Mouse (Mus musculus): ENCODE results near the gene Slc25a13.
"Not testable (repeated sequence)": the region's sequence is repeated elsewhere in the genome, so short reads cannot be mapped to it uniquely, and the experiment has no call there.

The Slc25a13 gene

DNA sequence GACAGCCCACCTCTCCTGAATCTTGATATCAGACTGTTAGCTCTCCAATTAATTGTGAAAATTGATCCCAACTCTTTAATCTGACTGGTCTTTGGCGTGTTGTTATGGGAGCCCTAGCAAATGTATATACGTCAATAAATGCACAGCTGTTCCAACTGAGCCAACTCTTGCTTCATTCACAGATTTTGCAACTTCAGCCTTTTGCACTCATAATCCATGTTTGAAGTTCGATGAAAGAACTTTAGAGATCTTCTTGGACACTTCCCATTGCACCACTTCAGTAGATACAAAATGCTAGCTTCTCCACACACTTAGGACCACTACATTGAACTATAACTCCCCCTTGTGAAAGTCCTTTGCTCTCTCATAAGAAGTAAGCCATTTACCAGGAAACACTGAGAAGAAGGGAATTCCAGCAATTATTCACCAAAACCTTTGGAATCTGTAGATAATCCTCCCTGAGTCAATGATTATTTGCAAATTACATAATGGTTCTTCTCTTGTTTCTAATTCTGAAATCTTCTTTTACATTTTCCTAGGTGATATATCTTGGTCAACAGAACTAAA lies 11.3 kb downstream of the Slc25a13 start:
- no peak for DNase-seq (ENCODE audit: low spot score in 2 of 2)

DNA sequence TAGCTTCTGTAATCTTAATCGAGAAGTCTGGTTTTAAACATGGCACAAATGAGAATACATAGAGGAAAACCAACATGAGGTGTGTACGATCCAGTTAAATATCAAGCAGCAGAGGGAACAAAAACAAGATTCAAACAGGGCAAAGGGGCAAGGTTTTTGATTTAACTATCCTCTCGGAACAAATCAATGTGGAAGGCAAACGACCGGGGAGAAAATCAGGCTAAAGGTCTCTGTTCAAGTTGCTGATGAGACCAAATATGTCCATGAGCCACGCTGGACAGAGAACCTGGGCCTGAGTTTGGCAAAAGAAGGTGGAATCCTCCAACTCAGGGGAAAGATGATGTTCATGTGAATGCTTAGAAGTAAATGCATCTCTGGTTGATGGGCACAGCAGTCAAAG lies 14.5 kb downstream of the Slc25a13 start:
- no peak for DNase-seq (ENCODE audit: low spot score in 2 of 2)

DNA sequence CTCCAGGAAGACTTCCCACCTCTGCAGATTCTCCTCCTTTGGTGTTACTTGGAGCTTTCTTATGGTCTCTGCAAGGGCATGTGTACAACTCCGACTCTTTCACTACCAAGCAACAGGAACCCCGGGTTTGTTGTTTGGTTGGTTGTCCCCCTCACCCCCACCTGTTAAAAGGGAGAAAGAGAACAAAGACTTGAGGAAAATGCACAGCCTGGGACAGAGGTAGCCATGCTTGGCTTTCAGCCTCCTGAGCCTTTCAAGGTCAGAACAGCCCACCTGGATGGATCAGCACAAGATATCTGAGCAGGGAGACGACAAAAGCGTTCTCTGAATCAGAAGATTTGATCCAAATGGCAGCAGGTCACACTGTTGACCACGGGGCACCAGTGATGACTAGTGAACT lies 15.0 kb downstream of the Slc25a13 start:
- DNase-seq (ENCODE audit: low spot score in 2 of 2): no peak

DNA sequence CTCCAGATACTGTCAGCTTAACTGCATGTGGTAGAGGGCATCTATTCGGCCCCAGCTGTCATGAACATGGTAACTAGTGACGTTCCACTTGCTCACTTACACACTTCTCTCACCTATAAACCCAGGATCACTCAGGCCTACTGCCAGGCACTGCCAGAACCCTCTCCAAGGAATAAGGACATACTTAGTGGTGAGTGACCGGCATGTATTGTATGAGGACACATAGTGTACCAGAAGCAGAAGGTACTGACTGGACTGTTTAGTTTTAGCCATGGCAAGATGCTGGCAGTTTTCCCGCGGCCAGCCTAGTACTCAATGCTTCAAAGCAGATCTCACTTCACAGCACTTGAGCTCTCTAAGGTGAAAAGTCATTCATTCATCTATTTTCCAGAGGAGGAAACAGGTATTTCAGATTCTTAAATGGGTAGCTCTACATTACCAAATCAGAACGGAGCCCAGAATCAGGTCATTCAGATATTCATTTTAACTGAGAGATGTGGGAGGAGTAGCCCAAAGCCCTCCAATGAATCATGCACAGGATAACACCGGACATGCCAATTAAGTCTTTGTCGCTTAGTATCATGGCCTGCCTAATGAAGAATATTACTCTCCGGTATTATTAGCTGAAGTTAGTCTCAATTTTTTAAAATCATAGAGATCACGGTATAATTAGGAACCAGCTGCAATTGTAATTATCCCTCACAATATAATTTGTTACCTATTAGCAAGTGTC lies 17.7 kb downstream of the Slc25a13 start:
- DNase-seq (ENCODE audit: low spot score in 2 of 2): no peak

DNA sequence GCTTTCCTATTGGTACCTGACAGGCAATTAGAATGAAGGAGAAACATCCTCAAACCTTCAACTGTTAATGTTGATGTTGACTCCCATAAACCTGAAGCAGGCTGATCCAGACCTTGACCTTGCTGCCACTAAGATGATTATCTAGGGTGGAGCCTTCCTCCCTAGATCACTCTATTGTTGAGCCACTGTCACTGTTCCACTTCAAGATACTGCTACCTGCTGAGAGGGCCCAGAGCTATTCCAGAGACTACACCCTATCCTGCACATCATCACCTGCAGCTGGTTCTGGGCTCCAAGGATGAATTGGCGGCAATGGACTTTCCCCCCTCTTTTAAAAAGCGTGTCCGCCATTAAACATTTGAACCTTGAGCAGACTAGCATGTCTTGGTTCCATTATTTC lies 18.9 kb downstream of the Slc25a13 start:
- DNase-seq (ENCODE audit: low spot score in 2 of 2): not testable (repeated sequence)

DNA sequence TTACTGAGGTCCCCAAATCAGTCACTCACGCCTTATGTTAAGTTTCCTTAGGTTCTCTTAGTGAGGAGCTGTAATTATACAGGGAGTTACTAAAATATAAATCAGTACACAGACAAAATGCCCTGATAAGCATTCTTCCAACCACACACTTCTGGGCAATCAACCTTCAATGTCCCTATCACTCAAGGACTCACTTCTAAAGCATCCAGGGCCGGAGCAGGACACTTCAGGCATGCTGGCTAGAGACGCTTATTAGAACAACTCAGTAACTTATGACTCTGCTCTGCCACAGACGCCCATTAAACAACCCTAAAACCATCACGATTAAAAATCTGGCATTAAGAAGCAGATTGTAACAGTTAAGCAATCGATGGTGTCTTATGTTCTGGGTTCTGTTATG lies 19.6 kb downstream of the Slc25a13 start:
- DNase-seq (ENCODE audit: low spot score in 2 of 2): no peak

DNA sequence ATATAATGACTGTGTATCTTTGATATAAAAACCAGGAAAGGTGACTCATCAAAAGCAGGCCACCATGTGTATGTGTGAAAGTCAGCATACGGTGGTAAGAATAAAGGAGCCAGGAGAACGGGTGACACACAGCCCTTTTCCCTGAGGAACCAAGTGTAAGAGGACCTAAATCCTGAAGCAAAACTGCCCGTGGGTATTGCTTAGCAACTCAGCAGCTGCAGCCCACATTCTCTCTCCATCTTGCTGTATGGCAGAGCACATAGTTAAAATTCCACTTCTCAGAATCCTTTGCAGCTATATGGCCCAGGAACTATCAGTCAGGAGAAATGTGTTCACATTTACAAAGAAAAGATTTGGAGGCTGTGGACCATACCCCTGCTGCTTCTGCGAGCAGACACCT lies 20.4 kb downstream of the Slc25a13 start:
- DNase-seq (ENCODE audit: low spot score in 2 of 2): peak in 1 of 2 experiments; percentile 28

DNA sequence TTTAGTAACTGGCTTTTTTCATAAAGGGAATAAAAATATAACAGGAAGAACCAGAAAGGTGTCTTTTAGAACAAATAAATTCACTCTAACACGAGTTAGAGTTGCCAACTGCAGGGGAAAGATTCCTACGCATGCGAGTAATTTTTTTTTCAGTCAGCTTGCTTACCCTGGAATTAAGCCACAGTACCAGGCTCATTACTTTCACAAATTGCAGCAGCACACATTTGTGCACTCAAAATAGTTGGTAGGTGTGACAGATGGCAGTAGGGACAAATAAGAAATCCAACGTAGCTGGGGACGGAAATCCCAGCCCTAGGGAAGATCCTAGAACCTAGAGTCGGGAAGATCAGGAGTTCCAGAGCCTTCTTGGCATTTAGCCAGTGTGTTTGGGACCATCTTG lies 22.1 kb downstream of the Slc25a13 start:
- DNase-seq (ENCODE audit: low spot score in 2 of 2): peak; percentile 27 to 29

DNA sequence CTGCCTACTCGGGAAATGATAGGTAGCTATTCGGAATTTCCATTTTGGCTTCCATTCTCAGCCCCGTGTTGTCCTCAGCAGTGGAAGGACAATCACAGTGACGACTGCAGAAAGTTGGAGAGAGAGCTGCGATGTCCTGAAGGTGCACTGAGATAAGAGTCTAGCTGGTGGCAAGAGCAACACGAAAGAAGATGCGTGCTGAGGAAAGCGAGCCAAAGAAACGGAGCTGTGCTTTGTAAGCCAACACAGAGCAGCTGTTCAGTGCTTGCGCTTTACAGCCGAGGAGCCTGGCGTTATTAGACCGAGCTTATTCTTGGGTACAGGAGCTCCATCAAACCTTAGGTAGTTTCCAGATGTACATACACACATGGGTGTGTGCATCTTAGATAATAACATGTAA lies 23.1 kb downstream of the Slc25a13 start:
- no peak for DNase-seq (ENCODE audit: low spot score in 2 of 2)

DNA sequence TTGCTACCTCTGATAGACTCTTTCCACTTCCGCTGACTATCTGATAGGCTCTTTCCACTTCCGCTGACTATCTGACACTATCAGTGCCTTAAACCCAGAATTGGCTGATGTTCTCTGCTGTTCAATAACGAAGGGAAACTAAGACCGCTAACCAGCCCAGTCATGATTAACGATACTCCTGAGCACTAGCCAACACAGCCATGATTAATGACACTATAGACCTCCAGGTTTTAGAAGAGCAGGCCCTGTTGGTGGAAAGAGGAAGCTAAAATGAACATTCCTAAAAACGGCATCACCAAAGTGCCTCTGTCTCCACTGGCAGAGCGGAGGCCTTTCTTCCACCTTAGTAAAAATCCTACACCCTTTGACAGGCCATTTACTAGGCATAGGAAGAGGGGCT lies 24.6 kb downstream of the Slc25a13 start:
- no peak for DNase-seq (ENCODE audit: low spot score in 2 of 2)

DNA sequence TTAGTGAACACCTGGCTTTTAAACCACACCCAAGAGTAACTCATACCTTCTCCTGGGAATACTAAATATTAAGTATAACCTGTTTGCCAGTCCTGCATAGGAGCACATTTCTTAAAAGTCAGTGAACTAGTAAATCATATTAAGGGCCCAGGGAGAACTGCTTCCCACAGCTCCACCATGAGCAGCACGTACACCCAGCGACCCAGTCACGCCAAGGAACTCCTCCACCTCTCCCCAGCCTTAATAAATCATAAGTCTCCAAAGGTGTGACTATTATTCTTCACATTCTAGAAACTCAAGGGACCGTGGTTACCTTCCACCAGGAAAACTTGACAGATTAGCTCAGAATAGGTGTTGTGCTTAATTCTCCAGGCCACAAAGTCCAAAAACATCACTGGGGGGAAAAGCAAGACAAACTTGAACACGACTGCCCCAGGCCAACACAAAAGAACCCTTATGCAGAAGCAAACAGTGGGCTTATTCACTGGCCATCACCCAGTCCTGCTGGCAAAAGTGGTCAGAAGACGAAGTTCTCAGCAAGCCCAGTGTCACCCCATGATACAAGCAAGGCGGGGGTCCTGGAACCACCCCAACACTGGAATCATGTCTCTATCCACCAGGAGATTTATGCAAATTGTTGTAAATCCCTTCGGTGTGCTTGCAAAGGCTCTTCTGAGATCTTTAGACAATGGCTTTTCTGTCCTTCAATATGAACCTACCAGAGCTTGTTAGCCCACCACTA lies 25.2 kb downstream of the Slc25a13 start:
- DNase-seq (ENCODE audit: low spot score in 2 of 2): no peak

DNA sequence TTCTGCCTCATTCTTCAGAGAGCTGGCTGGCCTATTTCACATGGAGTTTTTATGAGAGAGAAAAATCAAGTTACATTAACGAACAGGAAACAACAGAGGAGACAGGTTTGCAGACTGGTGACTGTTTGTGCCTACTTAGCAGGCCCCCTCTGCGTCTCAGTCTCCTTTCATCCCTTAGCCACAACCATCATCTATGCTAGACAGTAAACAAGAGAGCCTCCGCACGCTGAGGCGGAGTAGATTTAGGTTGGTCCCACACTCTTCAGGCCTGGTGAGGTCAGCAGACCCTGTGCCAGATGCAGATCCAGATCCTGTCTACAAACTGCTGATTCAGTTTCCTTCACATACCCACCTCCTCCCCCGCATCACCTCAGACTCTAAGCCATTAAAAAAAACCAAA lies 28.0 kb downstream of the Slc25a13 start:
- DNase-seq (ENCODE audit: low spot score in 2 of 2): no peak

DNA sequence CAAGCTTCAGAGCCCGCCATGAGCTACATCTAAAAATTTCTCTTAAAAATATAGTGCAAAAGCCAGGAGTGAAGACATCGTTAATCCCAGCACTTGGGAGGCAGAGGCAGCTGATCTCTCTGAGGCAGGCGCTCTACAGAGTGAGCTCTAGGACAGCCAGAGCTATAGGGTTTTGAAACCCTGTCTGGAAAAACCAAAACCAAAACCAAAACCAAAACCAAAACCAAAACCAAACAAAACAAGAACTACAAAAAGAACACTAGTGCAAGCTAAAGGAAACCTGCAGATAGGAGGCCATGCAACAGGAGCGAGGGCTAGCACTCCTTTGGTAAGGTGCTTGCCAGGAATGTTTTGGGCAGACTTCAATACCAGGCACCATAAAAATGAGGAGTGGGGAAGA lies 30.5 kb downstream of the Slc25a13 start:
- DNase-seq (ENCODE audit: low spot score in 2 of 2): no peak

DNA sequence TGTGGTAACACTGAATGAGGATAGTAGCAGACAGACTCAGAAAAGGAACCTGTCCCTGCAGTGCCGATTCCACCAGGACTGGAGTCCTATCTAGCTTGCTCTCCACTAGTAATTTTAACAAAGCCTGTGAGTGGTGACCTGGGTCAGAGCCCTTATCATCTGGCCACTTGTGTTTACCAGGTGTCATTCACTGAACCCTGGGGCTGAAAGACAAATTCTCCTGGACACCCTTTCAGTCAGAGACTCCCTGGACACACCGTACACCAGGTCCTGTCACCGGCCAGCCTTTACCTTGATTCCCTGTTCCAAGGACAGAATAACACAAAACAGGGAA lies 31.3 kb downstream of the Slc25a13 start:
- DNase-seq (ENCODE audit: low spot score in 2 of 2): no peak

DNA sequence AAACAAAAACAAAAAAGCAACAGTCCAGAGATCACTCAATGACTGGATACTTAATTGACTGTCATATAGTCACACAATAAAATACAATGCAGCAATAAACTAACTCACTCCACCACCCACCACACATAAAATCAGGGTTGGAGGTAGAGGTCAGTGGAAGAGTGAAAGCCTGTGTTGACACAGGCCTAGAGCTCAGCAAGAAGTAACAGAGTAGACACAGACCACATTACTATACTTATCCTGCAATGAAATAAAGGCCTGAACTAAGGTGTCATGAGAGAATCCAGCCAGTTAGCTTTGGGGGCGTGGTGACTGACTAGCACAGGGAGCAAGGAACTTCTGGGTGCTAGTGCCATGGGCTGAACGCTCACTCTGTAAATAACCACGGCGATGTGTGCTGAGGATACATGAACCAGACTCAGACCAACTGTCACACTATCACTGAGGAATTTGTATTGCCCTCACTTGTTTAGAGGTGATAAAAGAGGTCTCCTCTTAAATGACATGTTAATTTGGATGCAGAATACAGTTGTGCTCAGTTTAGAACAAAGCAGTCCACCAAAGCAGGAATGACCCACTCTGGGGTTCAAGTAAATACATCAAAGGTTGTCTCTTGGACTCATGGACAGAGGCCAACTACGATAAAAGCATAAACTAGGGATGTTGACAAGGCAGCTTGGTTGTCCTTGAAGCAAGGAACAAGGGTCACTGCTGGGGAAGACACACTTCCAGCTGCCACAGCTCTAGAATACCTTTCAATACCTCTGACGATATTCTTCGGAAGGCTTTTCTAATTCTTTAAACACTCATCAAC lies 31.8 kb downstream of the Slc25a13 start:
- no peak for DNase-seq (ENCODE audit: low spot score in 2 of 2)

DNA sequence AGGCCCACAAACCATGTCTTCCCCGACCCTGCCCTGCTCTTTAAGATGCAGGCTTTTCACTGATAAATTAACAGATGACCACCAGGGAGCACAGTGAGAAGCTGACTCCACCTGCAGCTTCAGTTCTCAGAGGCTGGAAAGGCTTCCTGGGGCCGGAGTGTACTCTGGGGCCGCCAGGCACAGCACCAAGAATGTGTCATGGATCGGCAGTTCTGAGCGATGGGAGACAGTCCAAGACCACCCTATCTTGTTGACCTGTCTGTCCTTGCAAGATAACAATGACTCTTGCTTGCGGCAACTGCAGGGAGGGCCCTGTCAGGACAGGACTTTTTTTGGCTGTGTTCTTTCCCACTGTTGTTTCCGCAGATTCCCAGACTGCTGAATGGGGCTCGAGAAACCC lies 33.4 kb downstream of the Slc25a13 start:
- no peak for DNase-seq (ENCODE audit: low spot score in 2 of 2)

DNA sequence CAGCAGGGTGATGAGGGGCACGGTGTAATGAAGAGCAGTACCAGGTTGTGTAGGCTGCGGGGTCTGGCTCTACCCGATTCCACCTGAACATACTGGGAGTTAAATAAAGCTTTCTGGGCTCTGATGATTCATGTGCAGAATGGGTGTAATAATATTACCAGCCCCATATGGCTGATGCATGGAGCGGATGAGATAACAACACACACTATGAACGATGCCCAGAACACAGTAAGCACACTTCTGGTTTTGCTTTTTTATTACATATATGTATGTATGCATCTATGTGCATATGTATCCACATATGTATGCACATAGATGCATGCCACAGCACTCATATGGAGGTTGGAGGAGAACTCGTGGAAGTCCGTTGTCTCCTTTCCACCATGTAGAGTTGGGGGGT lies 34.8 kb downstream of the Slc25a13 start:
- no peak for DNase-seq (ENCODE audit: low spot score in 2 of 2)

DNA sequence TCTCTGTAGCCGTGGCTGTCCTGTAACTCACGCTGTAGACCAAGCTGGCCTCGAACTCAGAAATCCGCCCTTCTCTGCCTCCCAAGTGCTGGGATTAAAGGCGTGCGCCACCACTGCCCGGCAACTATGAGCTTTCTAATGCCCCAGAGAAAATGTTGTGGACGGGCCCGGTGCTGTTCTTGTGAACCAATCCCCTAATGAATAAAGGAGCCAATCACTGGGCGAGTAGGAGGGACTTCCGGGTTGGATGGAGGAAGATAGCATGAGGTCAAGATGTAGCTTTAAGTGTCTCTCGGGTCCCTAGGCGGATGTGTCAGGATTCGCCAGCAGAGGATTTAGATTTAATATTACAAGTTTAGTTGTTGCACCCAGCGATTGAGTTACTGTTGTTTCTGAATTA lies 38.6 kb downstream of the Slc25a13 start:
- not testable (repeated sequence) for DNase-seq (ENCODE audit: low spot score in 2 of 2)

DNA sequence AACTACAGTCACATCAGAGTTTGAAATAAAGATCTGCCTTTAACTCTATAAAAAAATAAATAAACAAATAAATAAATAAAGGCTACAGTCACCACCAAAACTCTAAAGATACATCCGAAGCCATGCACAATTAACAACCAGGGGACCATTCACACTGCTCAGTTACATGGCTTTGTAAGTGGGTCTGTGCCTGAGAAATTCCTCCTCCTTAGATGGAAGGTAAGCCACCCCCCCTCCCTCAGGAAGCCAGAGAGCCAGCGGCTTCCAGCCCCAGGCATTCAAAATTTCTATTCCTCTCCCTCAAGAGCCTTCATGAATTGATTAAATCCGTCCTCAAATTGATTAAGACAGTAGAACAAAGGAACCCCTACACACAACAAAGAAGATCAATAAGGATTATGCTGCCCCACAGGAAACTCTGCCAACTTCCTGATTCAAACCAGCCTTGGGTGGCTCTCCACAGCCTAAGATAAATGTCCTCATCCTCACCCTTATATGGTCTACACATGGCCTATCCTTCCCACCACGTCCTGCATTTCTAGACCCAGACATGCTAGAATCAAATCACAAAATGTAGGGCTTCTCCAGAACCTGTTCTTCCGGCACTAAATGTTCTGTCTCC lies 41.5 kb downstream of the Slc25a13 start:
- no peak for DNase-seq (ENCODE audit: low spot score in 2 of 2)

DNA sequence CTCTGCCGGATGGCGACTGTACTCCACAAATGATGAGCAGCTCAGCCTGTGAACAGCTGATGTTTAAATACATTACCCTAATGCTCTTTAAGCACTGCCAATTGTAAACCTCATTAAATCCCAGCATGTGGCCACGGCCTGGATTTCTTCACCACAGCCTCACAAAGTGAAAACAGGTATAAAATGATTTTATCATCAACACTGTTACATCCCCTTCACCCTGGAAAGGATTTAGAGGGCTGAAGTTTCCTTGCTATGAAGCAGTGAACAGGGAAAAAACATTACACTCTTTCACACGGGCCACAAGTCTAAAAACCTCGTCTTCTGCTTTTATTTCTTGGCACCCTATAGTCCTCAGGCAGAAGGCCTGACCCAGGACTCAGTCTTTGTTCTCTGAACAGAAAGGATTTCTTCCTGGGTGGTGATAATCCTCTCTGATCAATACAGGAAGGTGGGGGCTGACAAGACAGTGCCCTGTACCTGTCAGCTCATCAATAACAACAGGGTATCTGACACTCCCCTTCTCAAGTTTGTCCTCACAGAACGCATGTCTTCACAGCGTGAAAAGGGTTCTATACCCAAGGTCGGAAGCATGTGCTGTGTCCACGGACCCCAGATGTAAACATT lies 42.9 kb downstream of the Slc25a13 start:
- no peak for DNase-seq (ENCODE audit: low spot score in 2 of 2)

DNA sequence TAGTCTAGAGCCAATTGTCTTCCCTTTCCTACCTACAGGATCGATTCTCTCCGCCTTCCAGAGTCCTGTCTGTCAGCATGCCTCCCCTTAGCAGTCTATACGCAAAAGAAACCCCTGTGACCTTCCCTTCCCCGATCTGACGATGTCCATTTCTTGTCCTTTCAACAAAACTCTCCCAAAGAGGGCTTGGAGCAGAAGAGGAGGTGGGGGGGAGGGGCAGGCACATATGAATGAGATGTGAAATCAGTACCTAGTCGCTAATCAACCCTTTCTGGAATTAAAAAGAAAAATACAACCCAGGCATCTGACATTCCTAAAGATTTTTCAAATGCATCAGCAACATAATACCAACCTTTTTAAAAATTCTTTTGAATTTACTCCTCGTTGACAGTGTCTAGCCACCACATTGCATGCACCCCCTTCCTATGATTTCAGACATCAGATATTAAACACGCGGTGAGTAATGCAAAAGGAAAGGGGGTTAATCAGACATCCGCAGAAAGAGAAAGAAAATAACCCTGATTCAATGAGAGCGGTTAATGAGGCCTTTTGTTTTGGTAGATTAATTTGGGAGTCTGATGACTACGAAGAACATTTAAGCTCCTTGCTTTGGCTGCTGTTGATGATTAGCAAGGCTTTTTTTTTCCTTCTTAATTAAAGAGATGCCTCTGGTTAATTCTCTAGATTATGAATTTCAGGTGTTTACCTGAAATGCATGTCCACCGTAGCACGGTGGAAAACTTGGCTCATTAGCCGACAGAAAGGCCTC lies 43.6 kb downstream of the Slc25a13 start:
- no peak for DNase-seq (ENCODE audit: low spot score in 2 of 2)

Measured in right cerebral cortex, adult 2 months (tissue).